Mouse (Mus musculus) WW6 (cell line): ENCODE results near the gene Krtap4-1.
A peak's percentile ranks its signal among the peaks of the same experiment; 100 is the strongest.
"Not testable (repeated sequence)": the region's sequence is repeated elsewhere in the genome, so short reads cannot be mapped to it uniquely, and the experiment has no call there.

Experiments
- DNase-seq: peaks from one replicate; pipeline ENCODE4 v3.0.0-alpha.2; 2013; ENCODE audit warnings: low read depth, low spot score

The Krtap4-1 gene

GRCm38 (mm10) chr11:99628138-99628537 is at the start of gene Krtap4-1:
Gene Krtap4-1 (minus strand): TSS chr11:99628238.
- DNase-seq: no peak

GRCm38 (mm10) chr11:99665860-99666259 is 37.8 kb upstream of the Krtap4-1 start, which contains the start of gene Krtap4-6:
Gene Krtap4-6 (minus strand): TSS chr11:99665960.
- no peak for DNase-seq

- no peak for DNase-seq
Measured at GRCm38 (mm10) chr11:99662802-99663201, 34.8 kb upstream of the Krtap4-1 start.

- DNase-seq: no peak
Measured at GRCm38 (mm10) chr11:99659256-99659655, 31.2 kb upstream of the Krtap4-1 start.

- DNase-seq: not testable (repeated sequence)
Measured at GRCm38 (mm10) chr11:99658467-99659010, 30.5 kb upstream of the Krtap4-1 start, which contains the start of gene Gm11563. Gene Gm11563 (minus strand): TSS chr11:99658960.

GRCm38 (mm10) chr11:99657051-99657450 is 29.0 kb upstream of the Krtap4-1 start:
- peak; percentile 48 for DNase-seq

GRCm38 (mm10) chr11:99650136-99650535 is 22.1 kb upstream of the Krtap4-1 start, which contains the start of gene Gm11555:
Gene Gm11555 (minus strand): TSS chr11:99650236.
- no peak for DNase-seq

- DNase-seq: no peak
Measured at GRCm38 (mm10) chr11:99646444-99646843, 18.4 kb upstream of the Krtap4-1 start.

GRCm38 (mm10) chr11:99644351-99644750 is 16.3 kb upstream of the Krtap4-1 start:
- no peak for DNase-seq

- not testable (repeated sequence) for DNase-seq
Measured at GRCm38 (mm10) chr11:99643635-99644139, 15.6 kb upstream of the Krtap4-1 start, which contains the start of gene Krtap4-7. Gene Krtap4-7 (minus strand): TSS chr11:99644089.

- DNase-seq: no peak
Measured at GRCm38 (mm10) chr11:99640926-99641325, 12.9 kb upstream of the Krtap4-1 start.

GRCm38 (mm10) chr11:99637086-99637485 is 9.0 kb upstream of the Krtap4-1 start:
- no peak for DNase-seq

GRCm38 (mm10) chr11:99634653-99635134 is 6.7 kb upstream of the Krtap4-1 start, which contains the start of gene Krtap4-2:
Gene Krtap4-2 (minus strand): TSS chr11:99635084.
- no peak for DNase-seq

- no peak for DNase-seq
Measured at GRCm38 (mm10) chr11:99633293-99633692, 5.3 kb upstream of the Krtap4-1 start.

- no peak for DNase-seq
Measured at GRCm38 (mm10) chr11:99630890-99631289, 2.9 kb upstream of the Krtap4-1 start.

- no peak for DNase-seq
Measured at GRCm38 (mm10) chr11:99620335-99620734, 7.7 kb downstream of the Krtap4-1 start, which contains the start of gene Gm11562. Gene Gm11562 (minus strand): TSS chr11:99620435.

GRCm38 (mm10) chr11:99614796-99615363 is 13.2 kb downstream of the Krtap4-1 start, which contains the start of gene Krtap2-4:
Gene Krtap2-4 (minus strand): TSS chr11:99614846.
- DNase-seq: no peak

- not testable (repeated sequence) for DNase-seq
Measured at GRCm38 (mm10) chr11:99610089-99610488, 17.9 kb downstream of the Krtap4-1 start, which contains the start of gene Gm11937. Gene Gm11937 (minus strand): TSS chr11:99610189.

- no peak for DNase-seq
Measured at GRCm38 (mm10) chr11:99609126-99609525, 18.9 kb downstream of the Krtap4-1 start.

- not testable (repeated sequence) for DNase-seq
Measured at GRCm38 (mm10) chr11:99603208-99603607, 24.8 kb downstream of the Krtap4-1 start, which contains the start of gene Gm11938. Gene Gm11938 (minus strand): TSS chr11:99603308.

GRCm38 (mm10) chr11:99597742-99598141 is 30.3 kb downstream of the Krtap4-1 start, which contains the start of gene Krtap9-3:
Gene Krtap9-3 (minus strand): TSS chr11:99598105.
- not testable (repeated sequence) for DNase-seq

GRCm38 (mm10) chr11:99590981-99591380 is 37.1 kb downstream of the Krtap4-1 start, which contains the start of gene Krtap1-3:
Gene Krtap1-3 (minus strand): TSS chr11:99591339.
- no peak for DNase-seq
